Mouse (Mus musculus): Measurements from ENCODE around the gene Iscu. TPM values are rescaled to one million over a fixed set of nuclear protein-coding genes. Genes with fewer than 3 reads are reported as not detected.
"Not testable (repeated sequence)": the region's sequence is repeated elsewhere in the genome, so short reads cannot be mapped to it uniquely, and the experiment has no call there.

The Iscu gene
- polyA plus RNA-seq, 1 experiment from 2014 or later: 77.8 TPM

DNA sequence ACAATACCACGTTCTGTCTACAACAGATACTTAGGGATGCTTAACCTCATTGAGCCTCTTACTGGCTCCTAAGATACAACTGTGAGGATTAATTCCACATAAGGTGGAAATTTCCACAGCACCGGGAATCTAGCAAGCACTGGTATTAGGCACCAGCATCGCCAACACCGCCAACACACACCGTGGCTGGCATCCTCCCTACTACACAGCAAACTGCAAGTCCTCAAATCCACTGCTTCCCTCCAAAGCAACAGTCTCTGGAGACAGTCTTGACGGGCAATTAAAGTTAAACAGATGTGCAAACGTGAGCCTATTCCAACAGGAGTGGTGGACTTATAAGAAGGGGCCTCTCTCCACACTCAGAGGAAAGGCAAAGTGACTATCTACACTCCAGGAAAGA lies 8.7 kb downstream of the Iscu start:
- 86% methylated on average over 7 of the region's 7 CpGs for WGBS
- Histone ChIP-seq H3K27ac (ENCODE audit: low read length) (no peak overlapping the region), H3K4me1 (ENCODE audit: control insufficient read depth, insufficient read depth, low read length) (no peaks in the 10 kb centered on the region), H3K36me3 (ENCODE audit: control insufficient read depth, insufficient read depth, low read length) (peaks cover 7% of the 10 kb centered on the region), H3K9ac (ENCODE audit: low read depth, low read length) (no peak overlapping the region), H3K27me3 (ENCODE audit: control insufficient read depth, insufficient read depth, low read depth, low read length) (peaks cover 9% of the 10 kb centered on the region; the same call in 1 of the 2 replicates), H3K4me2 (ENCODE audit: low read length) (no peak overlapping the region), H3K9me3 (replicated peaks; ENCODE audit: control insufficient read depth, low read length, poor library complexity, severe bottlenecking) (no peaks in the 10 kb centered on the region), H3K4me3 (ENCODE audit: low read depth, low read length) (no peak overlapping the region)
- no peak for ATAC-seq

DNA sequence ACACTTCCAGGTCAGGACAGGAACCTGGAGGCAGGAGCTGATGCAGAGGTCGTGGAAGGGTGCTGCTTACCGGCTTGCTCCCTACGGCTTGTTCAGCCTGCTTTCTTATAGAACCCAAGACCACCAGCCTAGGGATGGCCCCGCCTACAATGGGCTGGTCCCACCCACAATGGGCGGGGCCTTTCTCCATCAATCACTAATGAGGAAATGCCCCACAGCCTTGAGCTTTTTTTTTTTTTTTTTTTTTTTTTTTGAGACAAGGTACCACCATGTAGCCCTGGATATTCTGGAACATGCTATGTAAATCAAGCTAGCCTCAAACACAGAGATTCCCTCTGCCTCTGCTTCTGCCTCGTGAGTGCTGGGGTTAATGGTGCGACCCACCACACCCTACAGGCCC lies 9.3 kb downstream of the Iscu start:
- ATAC-seq: no peak
- H3K4me1 ChIP-seq (ENCODE audit: control insufficient read depth, insufficient read depth, low read length): no peaks in the 10 kb centered on the region
- 79% methylated on average over 7 of the region's 7 CpGs for WGBS
- H3K36me3 ChIP-seq (ENCODE audit: control insufficient read depth, insufficient read depth, low read length): peaks cover 3% of the 10 kb centered on the region; the same call in 1 of the 2 replicates
- H3K27ac ChIP-seq (ENCODE audit: low read length): no peak overlapping the region
- H3K9ac ChIP-seq (ENCODE audit: low read depth, low read length): no peak overlapping the region
- H3K27me3 ChIP-seq (ENCODE audit: control insufficient read depth, insufficient read depth, low read depth, low read length): peaks cover 9% of the 10 kb centered on the region; the same call in 1 of the 2 replicates
- no peak overlapping the region for H3K4me3 ChIP-seq (ENCODE audit: low read depth, low read length)
- no peaks in the 10 kb centered on the region for H3K9me3 ChIP-seq (replicated peaks; ENCODE audit: control insufficient read depth, low read length, poor library complexity, severe bottlenecking)
- H3K4me2 ChIP-seq (ENCODE audit: low read length): no peak overlapping the region

DNA sequence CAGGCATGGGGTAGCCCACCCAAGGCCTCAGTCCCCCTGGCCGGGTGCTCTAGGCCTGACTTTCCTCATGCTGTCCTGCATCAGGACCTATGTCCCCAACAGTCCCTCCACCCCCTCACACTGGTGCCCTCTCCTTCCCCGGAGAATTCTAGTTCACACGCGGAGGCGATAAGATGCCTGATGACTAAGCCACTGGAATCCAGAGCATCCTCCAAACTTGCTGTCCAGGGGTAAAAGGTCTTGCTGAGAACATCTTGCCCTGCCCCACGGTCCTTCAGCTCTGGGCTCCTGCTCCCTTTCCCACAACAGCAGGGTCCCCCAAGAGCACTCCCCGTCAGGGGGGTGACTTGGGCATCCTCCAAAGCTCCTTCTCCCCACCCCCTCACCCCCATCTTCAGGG lies 10.1 kb downstream of the Iscu start:
- Histone ChIP-seq H3K27me3 (ENCODE audit: control insufficient read depth, insufficient read depth, low read depth, low read length) (peaks cover 9% of the 10 kb centered on the region; the same call in 1 of the 2 replicates), H3K9ac (ENCODE audit: low read depth, low read length) (no peak overlapping the region), H3K4me1 (ENCODE audit: control insufficient read depth, insufficient read depth, low read length) (no peaks in the 10 kb centered on the region), H3K4me3 (ENCODE audit: low read depth, low read length) (no peak overlapping the region), H3K4me2 (ENCODE audit: low read length) (no peak overlapping the region), H3K27ac (ENCODE audit: low read length) (no peak overlapping the region), H3K36me3 (ENCODE audit: control insufficient read depth, insufficient read depth, low read length) (no peaks in the 10 kb centered on the region), H3K9me3 (replicated peaks; ENCODE audit: control insufficient read depth, low read length, poor library complexity, severe bottlenecking) (no peaks in the 10 kb centered on the region)
- no peak for ATAC-seq
- 94% methylated on average over 7 of the region's 7 CpGs for WGBS

DNA sequence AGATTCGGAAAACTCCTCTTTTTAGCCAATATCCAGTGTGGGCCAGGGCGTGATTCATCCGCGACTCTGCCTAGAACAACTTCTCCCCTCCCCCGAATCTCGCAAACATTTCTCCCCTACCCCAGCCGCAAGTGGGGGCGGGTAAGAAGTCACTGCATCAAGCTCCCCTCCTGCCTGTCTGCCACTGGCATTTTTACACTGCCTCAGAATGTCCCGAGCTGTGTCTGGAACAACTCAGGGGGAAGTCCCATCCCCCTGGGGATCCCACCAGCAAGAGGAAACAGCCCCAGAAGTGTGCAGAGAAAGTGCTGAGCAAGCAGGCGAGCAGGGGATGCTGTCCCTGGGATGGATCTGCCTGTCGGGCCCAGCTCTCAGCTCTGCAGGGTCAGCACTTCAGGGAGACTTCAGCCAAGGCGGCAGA lies 11.0 kb downstream of the Iscu start:
- ATAC-seq: no peak
- H3K27ac ChIP-seq (ENCODE audit: low read length): no peak overlapping the region
- 19% methylated on average over 12 of the region's 12 CpGs for WGBS
- H3K36me3 ChIP-seq (ENCODE audit: control insufficient read depth, insufficient read depth, low read length): no peaks in the 10 kb centered on the region
- no peak overlapping the region for H3K9ac ChIP-seq (ENCODE audit: low read depth, low read length)
- no peak overlapping the region for H3K4me3 ChIP-seq (ENCODE audit: low read depth, low read length)
- H3K27me3 ChIP-seq (ENCODE audit: control insufficient read depth, insufficient read depth, low read depth, low read length): peaks cover 9% of the 10 kb centered on the region; the same call in 1 of the 2 replicates
- H3K9me3 ChIP-seq (replicated peaks; ENCODE audit: control insufficient read depth, low read length, poor library complexity, severe bottlenecking): no peaks in the 10 kb centered on the region
- no peaks in the 10 kb centered on the region for H3K4me1 ChIP-seq (ENCODE audit: control insufficient read depth, insufficient read depth, low read length)
- H3K4me2 ChIP-seq (ENCODE audit: low read length): no peak overlapping the region

DNA sequence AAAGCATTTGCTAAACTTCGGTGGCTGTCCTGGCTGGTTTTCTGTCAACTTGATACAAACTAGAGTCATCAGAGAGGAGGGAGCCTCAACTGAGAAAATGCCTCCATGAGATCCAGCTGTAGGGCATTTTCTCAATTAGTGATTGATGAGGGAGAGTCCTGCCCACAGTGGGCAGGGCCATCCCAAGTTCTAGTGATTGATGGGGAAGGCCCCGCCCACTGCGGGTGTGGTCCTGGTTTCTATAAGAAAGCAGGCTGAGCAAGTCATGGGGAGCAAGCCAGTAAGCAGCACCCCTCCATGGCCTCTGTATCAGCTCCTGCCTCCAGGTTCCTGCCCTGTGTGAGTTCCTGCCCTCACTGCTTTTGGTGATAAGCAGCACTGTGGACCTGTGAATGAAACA lies 11.6 kb downstream of the Iscu start:
- H3K4me1 ChIP-seq (ENCODE audit: control insufficient read depth, insufficient read depth, low read length); H3K4me3 ChIP-seq (ENCODE audit: low read depth, low read length); H3K27ac ChIP-seq (ENCODE audit: low read length); H3K9ac ChIP-seq (ENCODE audit: low read depth, low read length); H3K9me3 ChIP-seq (replicated peaks; ENCODE audit: control insufficient read depth, low read length, poor library complexity, severe bottlenecking); H3K4me2 ChIP-seq (ENCODE audit: low read length); H3K27me3 ChIP-seq (ENCODE audit: control insufficient read depth, insufficient read depth, low read depth, low read length); ATAC-seq; H3K36me3 ChIP-seq (ENCODE audit: control insufficient read depth, insufficient read depth, low read length): not testable (repeated sequence)
- WGBS: 45% methylated on average over 3 of the region's 3 CpGs

DNA sequence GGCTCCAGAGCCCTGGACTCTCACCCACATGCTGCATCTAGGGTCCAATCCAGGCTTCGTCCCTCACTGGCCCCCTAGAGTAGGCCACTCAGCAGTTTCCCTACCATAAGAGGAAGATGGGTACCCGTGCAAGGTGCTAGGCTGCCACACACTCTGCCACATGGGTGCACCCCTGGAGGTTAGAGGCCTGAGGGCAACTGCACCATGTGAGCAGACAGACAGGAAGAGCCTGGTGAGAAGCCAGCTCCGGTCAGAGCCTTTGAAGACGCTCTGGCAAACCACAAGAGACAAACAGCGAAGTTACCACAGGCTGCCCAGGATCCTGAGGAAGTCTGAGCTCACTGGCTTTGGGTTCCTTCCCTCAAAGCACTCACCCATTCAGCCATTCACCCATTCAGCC lies 14.4 kb downstream of the Iscu start:
- H3K4me2 ChIP-seq (ENCODE audit: low read length): no peak overlapping the region
- ATAC-seq: no peak
- H3K4me1 ChIP-seq (ENCODE audit: control insufficient read depth, insufficient read depth, low read length): no peaks in the 10 kb centered on the region
- H3K27me3 ChIP-seq (ENCODE audit: control insufficient read depth, insufficient read depth, low read depth, low read length): peaks cover 9% of the 10 kb centered on the region; the same call in 1 of the 2 replicates
- no peak overlapping the region for H3K4me3 ChIP-seq (ENCODE audit: low read depth, low read length)
- no peaks in the 10 kb centered on the region for H3K9me3 ChIP-seq (replicated peaks; ENCODE audit: control insufficient read depth, low read length, poor library complexity, severe bottlenecking)
- H3K36me3 ChIP-seq (ENCODE audit: control insufficient read depth, insufficient read depth, low read length): no peaks in the 10 kb centered on the region
- 81% methylated on average over 5 of the region's 5 CpGs for WGBS
- H3K27ac ChIP-seq (ENCODE audit: low read length): no peak overlapping the region
- H3K9ac ChIP-seq (ENCODE audit: low read depth, low read length): no peak overlapping the region

DNA sequence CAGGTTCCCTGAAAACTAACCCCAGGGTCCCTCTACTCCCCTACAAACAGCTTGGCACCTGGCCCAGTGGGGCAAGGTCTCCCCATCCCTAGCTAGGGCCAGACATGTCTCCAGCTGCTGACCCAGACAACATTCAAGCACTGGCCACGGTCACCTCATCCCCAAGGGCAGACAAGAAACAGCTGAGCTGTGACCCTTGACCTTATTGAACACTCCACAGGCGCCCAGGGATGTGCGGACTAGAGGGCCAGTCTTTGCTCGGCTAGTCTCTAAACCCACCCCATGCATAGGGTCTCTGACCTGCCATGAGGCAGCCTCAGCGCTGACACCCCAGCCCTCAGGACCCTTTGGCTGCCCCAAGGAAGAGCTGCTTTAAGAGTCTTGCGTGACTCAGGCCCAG lies 16.1 kb downstream of the Iscu start:
- ATAC-seq: no peak
- Histone ChIP-seq H3K27ac (ENCODE audit: low read length) (no peak overlapping the region), H3K4me1 (ENCODE audit: control insufficient read depth, insufficient read depth, low read length) (no peaks in the 10 kb centered on the region), H3K9ac (ENCODE audit: low read depth, low read length) (no peak overlapping the region), H3K9me3 (replicated peaks; ENCODE audit: control insufficient read depth, low read length, poor library complexity, severe bottlenecking) (no peaks in the 10 kb centered on the region), H3K4me2 (ENCODE audit: low read length) (no peak overlapping the region), H3K27me3 (ENCODE audit: control insufficient read depth, insufficient read depth, low read depth, low read length) (peaks cover 5% of the 10 kb centered on the region; the same call in 1 of the 2 replicates), H3K36me3 (ENCODE audit: control insufficient read depth, insufficient read depth, low read length) (no peaks in the 10 kb centered on the region), H3K4me3 (ENCODE audit: low read depth, low read length) (no peak overlapping the region)
- WGBS: 49% methylated on average over 6 of the region's 6 CpGs

DNA sequence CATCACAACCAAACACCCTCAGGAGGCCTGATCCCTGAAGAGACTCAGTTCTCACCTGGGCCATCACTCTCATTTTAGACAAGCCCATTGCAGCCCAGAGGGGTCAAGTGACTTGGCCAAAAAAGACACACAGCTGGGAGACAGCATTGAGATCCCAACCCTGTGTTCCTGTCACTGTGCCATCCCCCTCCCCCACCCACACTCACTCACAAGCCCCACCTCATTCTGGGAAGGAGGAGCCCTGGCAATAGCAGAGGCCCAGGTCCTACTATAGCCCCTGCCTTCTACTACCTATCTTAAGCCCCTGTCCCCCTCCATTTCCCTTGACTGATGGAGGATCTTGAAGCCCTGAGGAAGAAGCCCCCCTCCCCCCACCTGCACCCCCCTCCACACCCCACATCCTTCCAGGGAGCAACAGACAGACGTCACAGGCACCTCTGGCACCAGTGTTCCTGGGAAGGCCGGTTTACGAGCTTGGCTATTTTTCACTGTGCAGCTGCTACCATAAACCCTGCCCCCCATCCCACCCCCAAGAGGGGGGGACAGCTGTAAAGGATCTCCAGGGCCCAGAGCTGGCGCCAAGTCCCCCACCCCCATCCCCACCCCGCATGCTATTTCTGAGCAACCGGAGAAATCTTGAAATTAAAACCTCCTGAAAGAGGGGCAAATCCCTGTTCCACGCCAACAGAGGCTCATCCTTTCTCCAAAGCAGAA lies 16.7 kb downstream of the Iscu start:
- 50% methylated on average over 7 of the region's 7 CpGs for WGBS
- no peak overlapping the region for H3K27ac ChIP-seq (ENCODE audit: low read length)
- no peak for ATAC-seq

DNA sequence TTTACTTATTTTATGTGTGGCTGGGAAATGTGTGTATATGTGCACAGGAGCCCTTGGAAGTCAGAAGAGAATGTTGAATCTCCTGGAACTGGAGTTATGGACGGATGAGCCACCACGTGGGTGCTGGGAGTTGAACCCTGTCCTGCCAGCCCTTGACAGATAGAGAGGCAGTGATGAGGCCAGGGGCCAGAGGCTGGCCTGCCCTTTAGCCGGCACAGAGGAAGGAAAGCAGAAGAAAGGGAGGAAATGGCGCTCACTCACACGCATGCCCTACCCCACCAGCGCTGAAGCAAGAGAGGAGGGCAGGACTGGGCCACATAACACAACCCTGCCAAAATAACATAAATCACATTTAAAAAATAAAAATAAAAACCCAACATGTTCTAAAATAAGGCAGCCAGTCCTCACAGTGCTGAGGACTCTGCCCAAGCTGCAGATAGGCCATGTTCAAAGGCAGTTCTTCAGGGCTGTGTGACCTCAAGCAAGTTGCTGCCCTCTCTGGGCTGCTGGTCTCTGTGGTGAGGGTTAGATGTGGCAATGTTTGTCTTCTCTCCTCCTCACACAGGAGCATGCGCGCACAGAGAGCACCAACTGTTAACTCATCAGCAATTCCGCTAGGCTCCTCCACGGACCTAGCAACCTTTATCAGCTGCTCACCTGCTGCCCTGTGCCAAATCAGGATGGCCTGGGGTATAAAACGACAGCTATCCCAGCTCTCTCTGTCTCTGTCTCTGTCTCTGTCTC lies 18.1 kb downstream of the Iscu start:
- H3K9me3 ChIP-seq (replicated peaks; ENCODE audit: control insufficient read depth, low read length, poor library complexity, severe bottlenecking): no peaks in the 10 kb centered on the region
- ATAC-seq: no peak
- H3K9ac ChIP-seq (ENCODE audit: low read depth, low read length): no peak overlapping the region
- no peak overlapping the region for H3K27ac ChIP-seq (ENCODE audit: low read length)
- H3K27me3 ChIP-seq (ENCODE audit: control insufficient read depth, insufficient read depth, low read depth, low read length): no peaks in the 10 kb centered on the region; the same call in 1 of the 2 replicates
- WGBS: 75% methylated on average over 11 of the region's 11 CpGs
- H3K4me2 ChIP-seq (ENCODE audit: low read length): no peak overlapping the region
- H3K36me3 ChIP-seq (ENCODE audit: control insufficient read depth, insufficient read depth, low read length): no peaks in the 10 kb centered on the region
- no peaks in the 10 kb centered on the region for H3K4me1 ChIP-seq (ENCODE audit: control insufficient read depth, insufficient read depth, low read length)
- H3K4me3 ChIP-seq (ENCODE audit: low read depth, low read length): no peak overlapping the region

More for the DNA sequence above, 16.7 kb downstream of the Iscu start:
- Histone ChIP-seq H3K9me3 (replicated peaks; ENCODE audit: control insufficient read depth, low read length, poor library complexity, severe bottlenecking) (no peaks in the 10 kb centered on the region), H3K9ac (ENCODE audit: low read depth, low read length) (no peak overlapping the region), H3K36me3 (ENCODE audit: control insufficient read depth, insufficient read depth, low read length) (no peaks in the 10 kb centered on the region), H3K27me3 (ENCODE audit: control insufficient read depth, insufficient read depth, low read depth, low read length) (peaks cover 2% of the 10 kb centered on the region; the same call in 1 of the 2 replicates), H3K4me1 (ENCODE audit: control insufficient read depth, insufficient read depth, low read length) (no peaks in the 10 kb centered on the region), H3K4me2 (ENCODE audit: low read length) (no peak overlapping the region), H3K4me3 (ENCODE audit: low read depth, low read length) (no peak overlapping the region)
